Mouse (Mus musculus) bone marrow macrophage, adult 2 months (primary cell): ENCODE results near the gene Ttc21b. TPM values are rescaled to one million over a fixed set of nuclear protein-coding genes. Genes with fewer than 3 reads are reported as not detected.
"Not testable (repeated sequence)": the region's sequence is repeated elsewhere in the genome, so short reads cannot be mapped to it uniquely, and the experiment has no call there.

Experiments
- H3K27ac ChIP-seq: 2 replicates; pipeline ENCODE4 v1.5.1; 2012; ENCODE audit warnings: low read depth, low read length; ENCODE audit not compliant: insufficient read depth
- H3K4me1 ChIP-seq: 2 replicates; pipeline ENCODE4 v1.6.1; 2012; ENCODE audit warnings: low read length; ENCODE audit not compliant: control insufficient read depth, insufficient read depth
- H3K4me3 ChIP-seq: 2 replicates; pipeline ENCODE4 v1.5.1; 2012; ENCODE audit warnings: mild to moderate bottlenecking, low read length, moderate library complexity; ENCODE audit not compliant: insufficient read depth
- CTCF ChIP-seq: IDR thresholded peaks from 2 replicates; pipeline ENCODE4 v1.5.1; 2012; ENCODE audit warnings: low read depth, mild to moderate bottlenecking, low read length, moderate library complexity
- POLR2A ChIP-seq: IDR thresholded peaks from 2 replicates; pipeline ENCODE4 v1.6.1; 2012; ENCODE audit warnings: mild to moderate bottlenecking, low read depth, low read length, borderline replicate concordance
- polyA plus RNA-seq: library from polyadenylated mRNA; stranded (reverse); fragments of >200 nt; gene quantifications from 2 replicates; pipeline ENCODE4 v1.2.4, GENCODE M21; 2012; ENCODE audit not compliant: missing spikeins, insufficient read depth, insufficient read length

Ttc21b gene
- polyA plus RNA-seq, 1 experiment: 5.6 TPM

- no peak overlapping the region for H3K4me3 ChIP-seq
Measured at GRCm38 (mm10) chr2:66191691-66192100, 64.7 kb downstream of the Ttc21b start.

GRCm38 (mm10) chr2:66190157-66190556 is 66.3 kb downstream of the Ttc21b start:
- Histone ChIP-seq H3K4me3 (no peak overlapping the region), H3K4me1 (peaks cover 3% of the 10 kb centered on the region), H3K27ac (no peak overlapping the region)
- no peak for TF ChIP-seq POLR2A
- TF ChIP-seq CTCF: no peak

More at GRCm38 (mm10) chr2:66191691-66192100, 64.7 kb downstream of the Ttc21b start:
- TF ChIP-seq POLR2A (no peak), CTCF (no peak)
- H3K4me1 ChIP-seq: no peaks in the 10 kb centered on the region
- H3K27ac ChIP-seq: no peak overlapping the region

GRCm38 (mm10) chr2:66189197-66189596 is 67.2 kb downstream of the Ttc21b start:
- H3K4me3 ChIP-seq, H3K4me1 ChIP-seq, H3K27ac ChIP-seq: not testable (repeated sequence)

- H3K27ac ChIP-seq: no peak overlapping the region
- H3K4me3 ChIP-seq: no peak overlapping the region
- TF ChIP-seq POLR2A: no peak
- TF ChIP-seq CTCF: no peak
- H3K4me1 ChIP-seq: peaks cover 3% of the 10 kb centered on the region
Measured at GRCm38 (mm10) chr2:66187520-66187919, 68.9 kb downstream of the Ttc21b start.

- H3K4me3 ChIP-seq: no peak overlapping the region
- H3K27ac ChIP-seq: no peak overlapping the region
- no peak for TF ChIP-seq CTCF
- peaks cover 7% of the 10 kb centered on the region for H3K4me1 ChIP-seq
Measured at GRCm38 (mm10) chr2:66184431-66185164, 71.8 kb downstream of the Ttc21b start.

- TF ChIP-seq CTCF (no peak), POLR2A (no peak)
- Histone ChIP-seq H3K27ac (no peak overlapping the region), H3K4me1 (peaks cover 4% of the 10 kb centered on the region), H3K4me3 (no peak overlapping the region)
Measured at GRCm38 (mm10) chr2:66180293-66180692, 76.1 kb downstream of the Ttc21b start.

- Histone ChIP-seq H3K4me3 (no peak overlapping the region), H3K4me1 (peaks cover 4% of the 10 kb centered on the region), H3K27ac (no peak overlapping the region)
- no peak for TF ChIP-seq CTCF
- no peak for TF ChIP-seq POLR2A
Measured at GRCm38 (mm10) chr2:66179782-66180181, 76.6 kb downstream of the Ttc21b start.

- Histone ChIP-seq H3K4me1 (peaks cover 4% of the 10 kb centered on the region), H3K4me3 (no peak overlapping the region), H3K27ac (no peak overlapping the region)
- TF ChIP-seq POLR2A: no peak
- TF ChIP-seq CTCF: no peak
Measured at GRCm38 (mm10) chr2:66178848-66179215, 77.6 kb downstream of the Ttc21b start.

GRCm38 (mm10) chr2:66177886-66178847 is 78.2 kb downstream of the Ttc21b start:
- Histone ChIP-seq H3K4me3 (no peak overlapping the region), H3K27ac (no peak overlapping the region), H3K4me1 (peaks cover 4% of the 10 kb centered on the region)
- TF ChIP-seq POLR2A: no peak
- no peak for TF ChIP-seq CTCF

GRCm38 (mm10) chr2:66177017-66177416 is 79.4 kb downstream of the Ttc21b start:
- Histone ChIP-seq H3K27ac (no peak overlapping the region), H3K4me3 (no peak overlapping the region), H3K4me1 (peaks cover 4% of the 10 kb centered on the region)
- no peak for TF ChIP-seq POLR2A
- no peak for TF ChIP-seq CTCF
